19 mouse cellular contexts compared by ENCODE assay signal in the genomic region with DNA sequence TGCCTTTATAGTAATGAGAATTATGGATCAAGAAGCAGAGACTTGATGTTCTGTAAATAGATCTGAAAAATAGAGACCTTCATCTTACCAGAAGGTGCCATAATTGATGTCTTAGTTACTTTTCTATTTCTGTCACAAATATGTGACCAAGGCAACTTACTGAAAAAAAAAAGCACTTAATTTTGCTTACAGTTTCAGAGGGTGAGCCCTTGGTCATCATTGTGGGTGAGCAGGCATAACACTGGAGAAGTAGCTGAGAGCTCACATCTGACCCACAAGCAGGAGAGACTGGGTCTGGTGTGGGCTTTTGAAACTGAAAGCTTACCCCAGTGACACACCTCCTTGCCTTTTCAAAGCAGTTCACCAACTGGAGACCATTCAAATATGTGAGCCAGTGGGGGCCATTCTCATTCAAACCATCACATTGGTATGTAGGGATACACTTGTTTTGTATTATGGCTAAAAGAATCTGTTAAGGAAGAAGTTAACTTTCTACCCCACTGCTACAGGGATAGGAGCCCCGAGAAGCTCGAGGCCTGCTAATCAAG.
"Had no signal": no experiment of that assay in that cellular context is flagged by ENCODE, and none has a peak within 500 bp of the region (broad histone marks: within the 10 kb centered on the region; RNA-seq: fewer than 3 reads in every experiment).

No protein-coding gene starts in this region.

- H3K9me3 ChIP-seq: kidney, embryonic 15.5 days; limb, embryonic 12.5 days; limb, embryonic 15.5 days; midbrain, embryonic 12.5 days; midbrain, embryonic 15.5 days had no signal

- H3K27ac ChIP-seq: kidney, embryonic 15.5 days; limb, embryonic 12.5 days; limb, embryonic 15.5 days; liver, embryonic 14.5 days; macrophage; midbrain, embryonic 12.5 days; midbrain, embryonic 15.5 days; stomach, postnatal 0 days had no signal

- H3K9ac ChIP-seq: kidney, embryonic 15.5 days; limb, embryonic 12.5 days; limb, embryonic 15.5 days; liver, embryonic 14.5 days; liver, postnatal 0 days; lung, embryonic 14.5 days; midbrain, embryonic 12.5 days; midbrain, embryonic 15.5 days had no signal

- DNase-seq: kidney, adult 11 months; kidney, adult 8-10 months; kidney, postnatal 10 days; kidney, postnatal 36 days; left cerebral cortex, postnatal 4 days; liver, postnatal 0 days; lung, embryonic 14.5 days; thymus, adult 2 months; thymus, postnatal 14 days; thymus, postnatal 4 days had no signal

- H3K36me3 ChIP-seq: limb, embryonic 15.5 days; midbrain, embryonic 12.5 days; midbrain, embryonic 15.5 days had no signal

- H3K4me3 ChIP-seq: kidney, embryonic 15.5 days; limb, embryonic 12.5 days; limb, embryonic 15.5 days; midbrain, embryonic 12.5 days; midbrain, embryonic 15.5 days; myocyte had no signal
